Mouse (Mus musculus) lung, embryonic 16.5 days (tissue): Measurements from ENCODE around the gene Crispld2. TPM values are rescaled to one million over a fixed set of nuclear protein-coding genes. Genes with fewer than 3 reads are reported as not detected.

ENCODE experiments used
- ATAC-seq: fragments of 200-750 bp; cut with Nextera tagmentation; 2 replicates; pipeline ENCODE4 v1.8.0; 2017; ENCODE audit warnings: low read depth, mild to moderate bottlenecking, moderate library complexity
- H3K27ac ChIP-seq: fragments of 300-500 bp; sonication (generic); 2 replicates; pipeline ENCODE4 v1.5.1; 2014; ENCODE audit warnings: mild to moderate bottlenecking, control low read depth, low read length
- H3K27me3 ChIP-seq: fragments of 300-500 bp; sonication (generic); 2 replicates; pipeline ENCODE4 v1.6.1; 2014; ENCODE audit warnings: low read depth, low read length, mixed read lengths; ENCODE audit not compliant: control insufficient read depth, insufficient read depth
- H3K36me3 ChIP-seq: fragments of 300-500 bp; sonication (generic); 2 replicates; pipeline ENCODE4 v1.6.1; 2014; ENCODE audit warnings: low read length; ENCODE audit not compliant: control insufficient read depth, insufficient read depth
- H3K4me1 ChIP-seq: fragments of 300-500 bp; sonication (generic); replicated peaks from 2 replicates; pipeline ENCODE4 v1.6.1; 2014; ENCODE audit warnings: low read length, mixed read lengths; ENCODE audit not compliant: control insufficient read depth, insufficient read depth
- H3K4me2 ChIP-seq: fragments of 300-500 bp; sonication (generic); 2 replicates; pipeline ENCODE4 v1.6.1; 2014; ENCODE audit warnings: low read depth, low read length, control low read depth
- H3K4me3 ChIP-seq: fragments of 300-500 bp; sonication (generic); 2 replicates; pipeline ENCODE4 v1.5.1; 2014; ENCODE audit warnings: mild to moderate bottlenecking, low read length, control low read depth
- H3K9ac ChIP-seq: fragments of 300-500 bp; sonication (generic); 2 replicates; pipeline ENCODE4 v1.6.1; 2014; ENCODE audit warnings: low read length, control low read depth
- H3K9me3 ChIP-seq: fragments of 300-500 bp; sonication (generic); 2 replicates; pipeline ENCODE4 v1.6.1; 2016; ENCODE audit warnings: low read length; ENCODE audit not compliant: control insufficient read depth
- WGBS: fragments of 180-500 bp; shearing (Covaris S2); extraction: QIAGEN DNeasy Blood & Tissue Kit; methylation state at CpG from one replicate; pipeline ENCODE4 v1.1.7; 2014; 5-methylcytosine and 5-hydroxymethylcytosine counted together
- polyA plus RNA-seq: library from polyadenylated mRNA; unstranded; fragments of >200 nt; fragmentation: Nextera tagmentation; extraction: Ambion mirVana; gene quantifications from 2 replicates; pipeline ENCODE4 v1.2.1, GENCODE M21; 2015

Gene Crispld2
- polyA plus RNA-seq, 1 experiment from 2014 or later: 9.3 TPM

GRCm38 (mm10) chr8:120036111-120036510, 43.9 kb downstream of the Crispld2 start:
- H3K36me3 ChIP-seq: no peaks in the 10 kb centered on the region
- no peaks in the 10 kb centered on the region for H3K9me3 ChIP-seq
- H3K27me3 ChIP-seq: no peaks in the 10 kb centered on the region
- peaks cover 9% of the 10 kb centered on the region for H3K4me1 ChIP-seq
- H3K4me2 ChIP-seq: no peak overlapping the region
- ATAC-seq: no peak
- H3K27ac ChIP-seq: no peak overlapping the region
- H3K9ac ChIP-seq: no peak overlapping the region
- WGBS: 16% methylated on average over 9 of the region's 9 CpGs
- no peak overlapping the region for H3K4me3 ChIP-seq

GRCm38 (mm10) chr8:120036578-120036977, 44.3 kb downstream of the Crispld2 start:
- 71% methylated on average over 4 of the region's 4 CpGs for WGBS
- Histone ChIP-seq H3K9ac (no peak overlapping the region), H3K9me3 (no peaks in the 10 kb centered on the region), H3K4me2 (no peak overlapping the region), H3K4me1 (peaks cover 11% of the 10 kb centered on the region), H3K27ac (no peak overlapping the region), H3K4me3 (no peak overlapping the region), H3K36me3 (no peaks in the 10 kb centered on the region), H3K27me3 (no peaks in the 10 kb centered on the region)
- no peak for ATAC-seq

GRCm38 (mm10) chr8:120037199-120037598, 45.0 kb downstream of the Crispld2 start:
- ATAC-seq: no peak
- Histone ChIP-seq H3K9me3 (no peaks in the 10 kb centered on the region), H3K27ac (no peak overlapping the region), H3K4me3 (no peak overlapping the region), H3K36me3 (no peaks in the 10 kb centered on the region), H3K4me2 (no peak overlapping the region), H3K4me1 (peaks cover 11% of the 10 kb centered on the region), H3K27me3 (no peaks in the 10 kb centered on the region), H3K9ac (no peak overlapping the region)
- 53% methylated on average over 15 of the region's 15 CpGs for WGBS

- WGBS: 76% methylated on average over 8 of the region's 8 CpGs
- no peaks in the 10 kb centered on the region for H3K9me3 ChIP-seq
- H3K4me2 ChIP-seq: no peak overlapping the region
Measured at GRCm38 (mm10) chr8:120037611-120038010, 45.4 kb downstream of the Crispld2 start.

GRCm38 (mm10) chr8:120038741-120039140, 46.5 kb downstream of the Crispld2 start:
- Histone ChIP-seq H3K4me1 (peaks cover 11% of the 10 kb centered on the region), H3K4me3 (no peak overlapping the region), H3K27me3 (no peaks in the 10 kb centered on the region), H3K9ac (no peak overlapping the region), H3K36me3 (no peaks in the 10 kb centered on the region), H3K4me2 (no peak overlapping the region), H3K27ac (no peak overlapping the region), H3K9me3 (no peaks in the 10 kb centered on the region)
- ATAC-seq: no peak
- WGBS: 86% methylated on average over 12 of the region's 12 CpGs

More at GRCm38 (mm10) chr8:120037611-120038010, 45.4 kb downstream of the Crispld2 start:
- no peak overlapping the region for H3K4me3 ChIP-seq
- H3K9ac ChIP-seq: no peak overlapping the region
- no peaks in the 10 kb centered on the region for H3K36me3 ChIP-seq
- no peak for ATAC-seq
- no peaks in the 10 kb centered on the region for H3K27me3 ChIP-seq
- H3K4me1 ChIP-seq: peaks cover 11% of the 10 kb centered on the region
- H3K27ac ChIP-seq: no peak overlapping the region

- Histone ChIP-seq H3K9ac (no peak overlapping the region), H3K4me3 (no peak overlapping the region), H3K36me3 (no peaks in the 10 kb centered on the region), H3K27me3 (no peaks in the 10 kb centered on the region), H3K4me2 (no peak overlapping the region), H3K4me1 (peaks cover 11% of the 10 kb centered on the region), H3K27ac (no peak overlapping the region), H3K9me3 (no peaks in the 10 kb centered on the region)
- WGBS: 61% methylated on average over 11 of the region's 11 CpGs
- no peak for ATAC-seq
Measured at GRCm38 (mm10) chr8:120039313-120039919, 47.2 kb downstream of the Crispld2 start.

- Histone ChIP-seq H3K4me3 (no peak overlapping the region), H3K27ac (peak overlapping the region; percentile 21; the same call in 1 of the 2 replicates), H3K9ac (no peak overlapping the region), H3K36me3 (no peaks in the 10 kb centered on the region), H3K4me2 (no peak overlapping the region), H3K4me1 (peaks cover 11% of the 10 kb centered on the region), H3K27me3 (no peaks in the 10 kb centered on the region), H3K9me3 (no peaks in the 10 kb centered on the region)
- WGBS: 16% methylated on average over 1 of the region's 1 CpGs
- ATAC-seq: peak; percentile 86
Measured at GRCm38 (mm10) chr8:120040861-120041260, 48.6 kb downstream of the Crispld2 start.

GRCm38 (mm10) chr8:120042542-120043312, 50.5 kb downstream of the Crispld2 start:
- no peak overlapping the region for H3K27ac ChIP-seq
- WGBS: 63% methylated on average over 10 of the region's 10 CpGs
- no peak for ATAC-seq
- no peak overlapping the region for H3K4me3 ChIP-seq
- no peaks in the 10 kb centered on the region for H3K9me3 ChIP-seq
- H3K9ac ChIP-seq: no peak overlapping the region
- no peak overlapping the region for H3K4me2 ChIP-seq
- peaks cover 19% of the 10 kb centered on the region for H3K4me1 ChIP-seq
- no peaks in the 10 kb centered on the region for H3K27me3 ChIP-seq
- no peaks in the 10 kb centered on the region for H3K36me3 ChIP-seq

- Histone ChIP-seq H3K4me1 (peaks cover 16% of the 10 kb centered on the region), H3K9me3 (no peaks in the 10 kb centered on the region), H3K9ac (no peak overlapping the region), H3K27ac (no peak overlapping the region), H3K27me3 (no peaks in the 10 kb centered on the region), H3K36me3 (no peaks in the 10 kb centered on the region), H3K4me2 (no peak overlapping the region), H3K4me3 (no peak overlapping the region)
- no peak for ATAC-seq
- 89% methylated on average over 8 of the region's 8 CpGs for WGBS
Measured at GRCm38 (mm10) chr8:120044907-120045306, 52.7 kb downstream of the Crispld2 start.
